Mouse (Mus musculus) liver, embryonic 14.5 days (tissue): ENCODE results near the gene Pnkd.

Experiments
- CTCF ChIP-seq: IDR thresholded peaks from 2 replicates; pipeline ENCODE4 v1.5.1; 2016; ENCODE audit warnings: antibody characterized with exemption, low read depth, control low read depth
- EP300 ChIP-seq: IDR thresholded peaks from 2 replicates; pipeline ENCODE4 v1.6.1; 2016; ENCODE audit warnings: antibody characterized with exemption, low read depth

GRCm38 (mm10) chr1:74292331-74293020 lies 7.7 kb downstream of the Pnkd start:
- TF ChIP-seq CTCF, result no peak
- no peak for TF ChIP-seq EP300
